Mouse (Mus musculus) CH12.LX (cell line): ENCODE measurements around the gene Sgms1.

Source experiments
- POLR2A ChIP-seq: IDR thresholded peaks from 2 replicates; pipeline ENCODE4 v1.6.1; 2011; ENCODE audit warnings: low read depth, mild to moderate bottlenecking, improper control_type of control experiment, low read length
- RCOR1 ChIP-seq: conservative IDR thresholded peaks from 2 replicates; pipeline ENCODE4 v1.6.1; 2012; ENCODE audit warnings: low read depth, mild to moderate bottlenecking, inconsistent platforms, low read length, improper control_type of control experiment

DNA sequence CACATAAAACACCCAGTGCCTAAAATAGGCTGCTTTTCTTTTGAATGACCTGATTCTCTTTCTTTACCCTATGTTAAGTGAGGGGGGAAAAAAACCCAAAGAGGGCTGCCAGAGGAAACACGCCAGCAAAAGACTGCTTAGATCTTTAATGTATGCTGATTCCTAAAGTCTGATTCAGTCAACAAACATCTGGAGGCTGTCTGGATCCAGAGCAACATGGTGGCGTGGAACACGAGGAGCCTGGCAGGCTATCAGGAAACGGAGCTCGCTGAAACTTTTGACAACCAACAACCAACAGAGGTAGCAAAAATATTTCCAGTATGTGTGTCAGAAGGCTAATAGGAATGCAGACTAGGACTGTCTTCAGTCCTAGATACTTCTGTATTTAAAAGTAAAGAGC is 158.7 kb downstream of the Sgms1 start:
- no peak for TF ChIP-seq RCOR1
- TF ChIP-seq POLR2A: no peak
